Mouse (Mus musculus): ENCODE measurements around the gene Stfa2l1. TPM values are rescaled to one million over a fixed set of nuclear protein-coding genes. Genes with fewer than 3 reads are reported as not detected.
"Not testable (repeated sequence)": the region's sequence is repeated elsewhere in the genome, so short reads cannot be mapped to it uniquely, and the experiment has no call there.

Gene Stfa2l1
- not detected for total RNA-seq (2021)
- long read RNA-seq, experiment 1, partial matches to known transcripts, result 0 of 1 reads
- long read RNA-seq, experiment 1, other reads (novel, unspliced or antisense), result 0 of 1 reads
- long read RNA-seq, experiment 2, result 0 reads

DNA sequence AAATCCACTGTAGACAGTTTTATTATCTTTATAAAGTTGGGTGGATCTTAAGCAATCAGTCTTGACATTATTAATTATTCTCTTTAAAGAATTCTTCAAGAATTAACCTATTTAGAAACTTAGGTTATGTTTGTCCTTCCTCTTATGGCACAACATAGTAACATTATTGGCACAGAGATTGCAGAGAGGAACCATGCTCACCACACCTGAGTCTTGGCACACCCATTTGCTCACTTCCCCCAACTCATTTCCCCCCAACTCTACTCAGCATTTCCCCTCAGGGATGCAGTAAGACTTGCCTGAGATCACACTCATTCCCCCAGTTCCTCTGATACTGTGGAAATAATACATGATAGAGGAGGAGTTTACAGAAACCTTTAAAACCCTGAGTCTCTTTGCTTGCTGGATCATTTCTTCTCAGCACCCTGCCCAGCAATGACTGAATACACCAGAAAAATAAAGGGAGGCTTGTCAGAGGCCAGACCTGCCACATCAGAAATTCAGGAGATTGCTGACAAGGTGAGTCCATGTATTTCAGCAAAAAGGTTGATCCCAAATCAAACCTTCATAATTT lies at the start of gene Stfa2l1:
Gene Stfa2l1, plus strand, starts transcription at position 410 of the 574 bp plus-strand sequence.
- no peak for DNase-seq
- intact Hi-C loops (cut with DNase I), result no loop called here

DNA sequence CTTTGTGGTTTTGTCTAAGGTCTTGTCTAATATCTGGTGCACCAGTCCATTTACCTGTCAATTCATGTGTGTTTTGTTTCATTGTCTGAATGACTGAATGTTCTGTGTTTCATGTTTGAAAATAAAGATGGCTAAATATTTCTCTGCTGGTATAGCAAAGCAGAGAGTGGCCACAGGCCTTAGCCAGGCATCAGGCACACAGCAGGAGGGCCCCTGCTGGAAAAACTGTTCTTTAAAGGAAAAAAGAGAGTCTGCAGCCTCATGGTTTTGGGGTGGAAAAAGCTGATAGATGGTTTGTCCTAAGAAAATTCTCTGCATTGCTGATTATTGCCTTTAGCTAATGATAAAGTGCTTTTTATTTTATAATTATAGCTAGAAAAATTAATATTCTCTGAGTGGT lies 45.1 kb upstream of the Stfa2l1 start:
- DNase-seq; intact Hi-C loops (cut with DNase I): not testable (repeated sequence)

- intact Hi-C loops (cut with DNase I), result not testable (repeated sequence)
Observed at GRCm38 (mm10) chr16:36115751-36116150, 40.9 kb upstream of the Stfa2l1 start.

DNA sequence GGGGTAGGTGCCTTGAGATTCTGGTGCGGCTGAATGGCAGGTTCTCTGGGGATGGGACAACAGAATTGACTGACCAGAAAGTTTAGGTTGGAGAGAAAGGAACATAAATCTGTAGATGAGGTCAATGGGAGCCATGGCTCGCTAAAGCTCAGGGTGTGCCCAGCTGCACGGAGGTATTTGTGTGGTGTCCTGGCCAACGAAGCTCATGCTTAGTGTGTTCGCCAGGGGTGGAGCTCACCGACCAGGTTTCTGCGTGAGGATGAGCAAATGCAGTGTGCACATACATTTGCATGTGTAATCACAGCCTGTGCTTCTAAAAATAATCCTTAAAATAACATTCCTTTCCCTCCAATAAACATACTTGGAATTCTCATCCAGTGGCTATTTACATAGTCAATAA lies 28.5 kb upstream of the Stfa2l1 start:
- DNase-seq, result no peak
- intact Hi-C loops (cut with DNase I), result no loop called here

More at GRCm38 (mm10) chr16:36115751-36116150, 40.9 kb upstream of the Stfa2l1 start:
- DNase-seq, result not testable (repeated sequence)

GRCm38 (mm10) chr16:36131141-36131540 lies 25.5 kb upstream of the Stfa2l1 start, which contains the start of gene Csta1:
Csta1 (minus strand) TSS chr16:36131241.
- intact Hi-C loops (cut with DNase I), result no loop called here
- no peak for DNase-seq

- no peak for DNase-seq
- intact Hi-C loops (cut with DNase I), result no loop called here
Observed at GRCm38 (mm10) chr16:36138201-36138600, 18.4 kb upstream of the Stfa2l1 start.

DNA sequence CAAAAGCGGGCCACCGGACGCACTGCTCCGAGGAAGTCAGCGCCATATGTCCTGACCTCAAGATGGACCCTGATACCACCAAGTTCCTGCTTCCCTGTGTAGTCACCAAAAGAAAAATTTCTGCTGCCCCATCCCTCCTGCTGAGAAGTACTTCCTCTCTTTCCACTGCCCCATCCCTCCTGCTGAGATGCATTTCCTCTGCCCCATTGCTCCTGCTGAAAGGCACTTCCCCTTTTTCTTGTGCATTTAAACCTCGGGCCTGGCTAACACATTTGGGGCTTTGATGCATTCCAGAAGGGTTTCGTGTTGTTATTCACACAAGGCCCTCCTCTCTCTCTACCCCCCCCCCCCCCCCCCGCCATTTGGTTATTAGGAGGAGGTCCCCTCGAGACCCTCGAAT lies 11.2 kb downstream of the Stfa2l1 start:
- intact Hi-C loops (cut with DNase I); DNase-seq: not testable (repeated sequence)

GRCm38 (mm10) chr16:36176108-36176507 lies 19.5 kb downstream of the Stfa2l1 start:
- intact Hi-C loops (cut with DNase I), result no loop called here

GRCm38 (mm10) chr16:36179910-36180309 lies 23.3 kb downstream of the Stfa2l1 start:
- DNase-seq, result no peak
- intact Hi-C loops (cut with DNase I), result no loop called here

More at GRCm38 (mm10) chr16:36176108-36176507, 19.5 kb downstream of the Stfa2l1 start:
- no peak for DNase-seq

DNA sequence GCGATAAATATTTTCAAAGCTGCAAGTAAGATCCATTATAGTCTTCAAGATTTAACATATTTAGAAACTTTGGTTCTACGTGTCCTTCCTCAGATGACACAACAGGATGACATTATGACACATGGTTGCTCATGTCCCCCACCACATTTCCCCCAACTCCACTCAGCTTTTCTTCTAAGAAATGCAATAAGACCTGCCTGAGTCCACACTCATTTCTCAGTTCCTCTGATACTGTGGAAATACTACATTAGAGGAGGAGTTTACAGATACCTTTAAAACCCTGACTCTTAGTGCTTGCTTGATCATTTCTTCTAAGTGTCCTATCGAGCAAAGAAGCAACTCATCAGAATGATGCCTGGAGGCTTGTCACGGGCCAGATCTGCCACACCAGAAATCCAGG lies 27.3 kb downstream of the Stfa2l1 start, which contains the start of gene Gm5483:
Gene Gm5483, plus strand, starts transcription at position 301 of the 400 bp plus-strand sequence.
- intact Hi-C loops (cut with DNase I); DNase-seq: not testable (repeated sequence)

DNA sequence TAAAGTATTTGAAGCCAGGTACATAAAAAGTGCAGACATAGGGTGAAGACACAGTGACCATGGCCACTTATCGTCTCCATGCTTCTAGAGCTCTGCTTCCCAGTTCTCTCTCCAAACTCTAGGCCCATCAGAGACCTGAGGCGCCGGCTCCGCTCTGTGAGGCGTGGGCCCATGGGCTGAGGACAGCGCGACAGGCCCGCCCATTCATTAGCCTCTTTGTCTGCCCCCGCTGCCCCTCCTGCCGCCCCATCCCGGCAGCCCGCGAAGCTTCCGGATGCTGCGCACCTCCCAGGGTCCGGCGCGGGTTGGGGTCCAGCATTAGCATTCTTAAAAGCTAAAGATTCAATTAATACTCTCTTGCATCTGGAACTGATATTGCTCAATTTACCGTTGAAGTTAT lies 42.6 kb downstream of the Stfa2l1 start:
- intact Hi-C loops (cut with DNase I), result no loop called here
- no peak for DNase-seq

DNA sequence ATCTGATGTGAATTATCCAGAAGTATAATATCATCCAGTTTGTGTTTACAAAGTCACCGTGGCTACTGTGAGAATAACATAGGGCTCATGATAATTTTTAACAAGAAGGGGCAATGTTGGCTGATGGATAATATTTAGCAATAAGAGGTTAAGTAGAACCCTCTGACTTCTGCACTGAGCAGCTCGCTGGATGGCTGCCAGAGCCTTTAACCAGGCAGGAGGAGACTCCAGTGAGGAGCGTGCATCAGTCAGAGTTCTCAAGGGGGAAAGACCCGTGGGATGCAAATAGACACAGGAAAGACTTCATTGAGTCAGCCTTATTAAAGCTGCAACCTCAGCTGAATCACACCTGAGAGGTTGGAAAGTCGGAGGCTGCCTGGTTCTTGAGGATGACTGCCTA lies 47.2 kb downstream of the Stfa2l1 start:
- intact Hi-C loops (cut with DNase I), result no loop called here
- no peak for DNase-seq

DNA sequence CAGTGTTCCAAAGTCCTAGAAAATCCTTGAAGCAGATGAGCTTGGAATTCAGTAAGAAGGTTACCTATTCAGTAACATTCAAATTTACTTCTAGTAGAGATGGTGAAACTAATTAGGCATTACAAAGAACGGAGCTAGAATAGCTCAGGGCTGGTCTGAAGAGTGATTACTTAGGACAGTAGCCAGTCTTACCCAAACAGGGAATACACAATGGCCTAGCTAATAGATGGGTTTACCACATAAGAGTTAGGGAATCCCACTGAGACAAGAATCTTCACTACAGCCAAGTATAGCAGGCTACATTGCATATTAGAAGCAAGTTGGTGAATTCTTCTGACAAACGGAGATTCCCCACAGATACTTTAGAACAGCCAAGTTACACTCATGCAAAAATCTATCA lies 49.1 kb downstream of the Stfa2l1 start:
- intact Hi-C loops (cut with DNase I); DNase-seq: not testable (repeated sequence)

GRCm38 (mm10) chr16:36209967-36210453 lies 53.4 kb downstream of the Stfa2l1 start, which contains the start of gene Gm5416:
Gm5416 (plus strand) TSS chr16:36210403.
- intact Hi-C loops (cut with DNase I), result no loop called here
- DNase-seq, result no peak

Other genes with a start within 250 kb of the Stfa2l1 start
- gene Parp9, start 218.3 kb upstream of the Stfa2l1 start, total RNA-seq (2021), result 10 to 100 TPM; 11.5 to 13.0 TPM
- gene Dtx3l, start 217.7 kb upstream of the Stfa2l1 start, total RNA-seq (2021), result 1 to 10 TPM; 9.4 to 9.9 TPM
- 10 to 100 TPM; 89.2 to 91.3 TPM for gene Kpna1, start 178.1 kb upstream of the Stfa2l1 start, total RNA-seq (2021)
- gene Wdr5b, start 115.6 kb upstream of the Stfa2l1 start, total RNA-seq (2021), result 1 to 10 TPM; 2.8 to 3.3 TPM
- 100 to 1,000 TPM; 205 to 206 TPM for gene Fam162a, start 85.2 kb upstream of the Stfa2l1 start, total RNA-seq (2021)
- 10 to 100 TPM; 32.4 to 34.2 TPM for gene Ccdc58, start 85.1 kb upstream of the Stfa2l1 start, total RNA-seq (2021)
- gene Csta1, start 25.6 kb upstream of the Stfa2l1 start, total RNA-seq (2021), result not detected
- not detected for gene Gm5483, start 27.4 kb downstream of the Stfa2l1 start, total RNA-seq (2021)
- gene Gm5416, start 53.6 kb downstream of the Stfa2l1 start, total RNA-seq (2021), result not detected
- not detected for gene 2010005H15Rik, start 64.7 kb downstream of the Stfa2l1 start, total RNA-seq (2021)
- gene Stfa1, start 120.1 kb downstream of the Stfa2l1 start, total RNA-seq (2021), result not detected
- not detected for gene BC117090, start 177.5 kb downstream of the Stfa2l1 start, total RNA-seq (2021)
- gene BC100530, start 210.9 kb downstream of the Stfa2l1 start, total RNA-seq (2021), result not detected